Mouse (Mus musculus) embryonic facial prominence, embryonic 13.5 days (tissue): Measurements from ENCODE around the gene Sptbn4. TPM values are rescaled to one million over a fixed set of nuclear protein-coding genes. Genes with fewer than 3 reads are reported as not detected.

Experiments used
- polyA plus RNA-seq: library from polyadenylated mRNA; unstranded; fragments of >200 nt; fragmentation: Nextera tagmentation; extraction: Ambion mirVana; gene quantifications from 2 replicates; pipeline ENCODE4 v1.2.1, GENCODE M21; 2015

Sptbn4 gene
- polyA plus RNA-seq, 1 experiment from 2014 or later = 0.73 TPM

Other genes with a start within 250 kb of the Sptbn4 start
- 5.7 and 8.3 TPM in 2 replicates for gene Itpkc, start 219.0 kb downstream of the Sptbn4 start, polyA plus RNA-seq
- 19.0 and 20.5 TPM in 2 replicates for gene Coq8b, start 214.7 kb downstream of the Sptbn4 start, polyA plus RNA-seq
- 33.8 and 35.7 TPM in 2 replicates for gene Numbl, start 189.3 kb downstream of the Sptbn4 start, polyA plus RNA-seq
- gene Ltbp4, start 110.0 kb downstream of the Sptbn4 start, polyA plus RNA-seq = 32.0 and 40.3 TPM in 2 replicates
- 61.5 and 70.6 TPM in 2 replicates for gene Shkbp1, start 91.7 kb downstream of the Sptbn4 start, polyA plus RNA-seq
- gene Gm20479, start 90.3 kb downstream of the Sptbn4 start, polyA plus RNA-seq = not detected in 2 replicates
- gene Blvrb, start 292 bp upstream of the Sptbn4 start, polyA plus RNA-seq = 46.1 and 52.9 TPM in 2 replicates
- gene Sertad3, start 26.1 kb upstream of the Sptbn4 start, polyA plus RNA-seq = 33.6 and 38.2 TPM in 2 replicates
- gene Sertad1, start 39.2 kb upstream of the Sptbn4 start, polyA plus RNA-seq = 34.7 and 40.1 TPM in 2 replicates
- gene Prx, start 51.6 kb upstream of the Sptbn4 start, polyA plus RNA-seq = 5.8 and 6.3 TPM in 2 replicates
- 0.92 and 1.1 TPM in 2 replicates for gene Hipk4, start 75.6 kb upstream of the Sptbn4 start, polyA plus RNA-seq
- gene Pld3, start 105.5 kb upstream of the Sptbn4 start, polyA plus RNA-seq = 76.5 and 81.8 TPM in 2 replicates
- gene 2310022A10Rik, start 105.5 kb upstream of the Sptbn4 start, polyA plus RNA-seq = 31.3 and 32.8 TPM in 2 replicates
- 103 and 106 TPM in 2 replicates for gene Akt2, start 143.9 kb upstream of the Sptbn4 start, polyA plus RNA-seq
- gene Ttc9b, start 206.2 kb upstream of the Sptbn4 start, polyA plus RNA-seq = 1.1 TPM in 2 replicates
- 9.3 and 13.0 TPM in 2 replicates for gene Map3k10, start 226.9 kb upstream of the Sptbn4 start, polyA plus RNA-seq
- 5.3 TPM in 2 replicates for gene Zfp607b, start 241.7 kb upstream of the Sptbn4 start, polyA plus RNA-seq